Mouse (Mus musculus): ENCODE measurements around the gene Gm26741.
"Not testable (repeated sequence)": the region's sequence is repeated elsewhere in the genome, so short reads cannot be mapped to it uniquely, and the experiment has no call there.

The Gm26741 gene

DNA sequence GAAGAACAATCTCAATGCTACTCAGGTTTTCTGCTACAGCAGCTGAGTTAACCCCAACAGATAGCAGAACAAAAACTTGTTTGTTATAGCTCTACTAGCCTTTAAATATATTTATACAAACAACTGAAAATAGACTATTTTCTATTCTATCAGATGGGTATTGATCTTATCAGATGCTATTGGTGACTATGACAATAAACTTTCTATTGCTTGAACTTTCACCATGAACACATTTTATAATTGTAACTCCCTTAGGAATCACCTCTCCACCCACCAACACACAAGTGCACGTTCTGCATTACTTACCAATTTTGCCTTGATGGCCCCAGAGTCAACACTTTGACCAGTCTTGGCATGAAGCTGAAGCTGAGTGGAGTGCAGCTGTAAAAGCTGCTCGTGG is at the start of gene Gm26741:
Gm26741 (plus strand) TSS at position 301 of the 400 bp plus-strand sequence.
- DNase-seq (ENCODE audit: extremely low read depth, low read depth, low spot score), result no peak

- no peak for DNase-seq (ENCODE audit: extremely low read depth, low read depth, low spot score)
Measured at GRCm38 (mm10) chr10:52309196-52309595, 49.4 kb upstream of the Gm26741 start.

DNA sequence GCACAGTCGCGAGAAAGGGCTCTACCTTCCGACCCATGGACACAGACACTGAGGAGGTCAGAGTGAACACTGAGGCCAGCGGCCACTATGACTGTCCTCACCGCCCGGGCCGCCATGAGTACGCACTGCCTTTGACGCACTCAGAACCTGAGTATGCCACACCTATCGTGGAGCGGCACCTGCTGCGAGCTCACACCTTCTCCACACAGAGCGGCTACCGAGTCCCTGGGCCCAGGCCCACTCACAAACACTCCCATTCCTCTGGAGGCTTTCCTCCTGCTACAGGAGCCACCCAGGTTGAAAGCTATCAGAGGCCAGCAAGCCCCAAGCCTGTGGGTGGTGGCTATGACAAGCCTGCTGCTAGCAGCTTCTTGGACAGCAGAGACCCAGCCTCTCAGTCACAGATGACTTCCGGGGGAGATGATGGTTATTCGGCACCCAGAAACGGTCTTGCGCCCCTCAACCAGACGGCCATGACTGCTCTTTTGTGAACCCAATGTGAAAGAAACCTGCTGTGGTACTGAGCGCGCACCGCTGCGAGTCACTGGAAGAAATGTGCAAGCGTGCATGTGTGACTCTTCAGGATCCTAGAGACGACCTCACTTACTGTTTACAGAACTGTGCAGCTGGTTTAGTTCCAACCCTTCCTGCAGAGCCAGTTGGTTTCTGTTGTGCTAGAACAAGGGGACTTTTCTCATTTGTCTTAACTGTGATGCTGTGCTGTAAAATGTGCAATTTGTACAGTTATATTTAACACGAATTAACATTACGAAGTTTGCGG is 38.9 kb upstream of the Gm26741 start:
- no peak for DNase-seq (ENCODE audit: extremely low read depth, low read depth, low spot score)

DNA sequence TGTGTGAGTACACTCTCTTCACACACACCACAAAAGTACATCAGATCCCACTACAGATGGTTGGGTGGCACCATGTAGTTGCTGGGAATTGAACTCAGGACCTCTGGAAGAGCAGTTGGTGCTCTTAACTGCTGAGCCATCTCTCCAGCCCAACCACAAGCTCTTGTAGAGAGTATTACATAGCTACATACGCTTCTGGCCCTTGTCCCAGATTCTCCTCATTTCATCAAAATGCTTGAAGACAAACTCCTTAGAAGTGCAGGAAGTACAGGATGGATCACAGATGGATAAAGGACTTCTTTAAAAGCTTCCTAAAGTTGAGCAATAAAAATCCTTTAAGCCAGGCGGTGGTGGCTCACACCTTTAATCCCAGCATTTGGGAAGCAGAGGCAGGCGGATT is 36.6 kb upstream of the Gm26741 start:
- peak; percentile 70 for DNase-seq (ENCODE audit: extremely low read depth, low read depth, low spot score)

- DNase-seq (ENCODE audit: extremely low read depth, low read depth, low spot score), result no peak
Measured at GRCm38 (mm10) chr10:52331007-52331406, 27.6 kb upstream of the Gm26741 start.

GRCm38 (mm10) chr10:52343324-52343723 is 15.2 kb upstream of the Gm26741 start:
- DNase-seq (ENCODE audit: extremely low read depth, low read depth, low spot score), result not testable (repeated sequence)

GRCm38 (mm10) chr10:52353184-52353583 is 5.4 kb upstream of the Gm26741 start:
- no peak for DNase-seq (ENCODE audit: extremely low read depth, low read depth, low spot score)

DNA sequence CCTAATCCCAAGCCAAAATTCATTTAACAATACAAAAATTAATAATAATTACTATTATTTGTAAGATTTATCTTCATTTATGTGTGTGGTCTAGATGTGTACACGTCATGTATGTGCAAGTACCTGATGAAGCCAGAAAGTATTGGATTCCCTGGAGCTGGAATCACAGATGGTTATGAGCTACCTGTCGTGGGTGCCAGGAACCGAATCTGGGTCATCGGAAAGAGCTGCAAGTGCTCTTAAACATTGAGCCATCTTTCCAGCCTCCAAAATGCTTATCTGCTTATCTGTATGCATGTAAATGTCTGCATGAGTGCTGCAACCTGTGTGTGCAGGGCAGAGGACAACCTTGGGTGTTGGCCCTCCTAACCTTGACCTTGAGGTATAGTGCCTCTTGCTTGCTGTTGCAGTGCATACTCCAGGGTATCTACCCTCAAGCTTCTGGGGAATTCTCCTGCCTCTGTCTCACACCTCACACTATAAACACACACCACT is 1.7 kb downstream of the Gm26741 start:
- no peak for DNase-seq (ENCODE audit: extremely low read depth, low read depth, low spot score)

- DNase-seq (ENCODE audit: extremely low read depth, low read depth, low spot score), result no peak
Measured at GRCm38 (mm10) chr10:52360862-52361609, 2.5 kb downstream of the Gm26741 start.

GRCm38 (mm10) chr10:52368376-52368775 is 9.8 kb downstream of the Gm26741 start:
- DNase-seq (ENCODE audit: extremely low read depth, low read depth, low spot score), result no peak

DNA sequence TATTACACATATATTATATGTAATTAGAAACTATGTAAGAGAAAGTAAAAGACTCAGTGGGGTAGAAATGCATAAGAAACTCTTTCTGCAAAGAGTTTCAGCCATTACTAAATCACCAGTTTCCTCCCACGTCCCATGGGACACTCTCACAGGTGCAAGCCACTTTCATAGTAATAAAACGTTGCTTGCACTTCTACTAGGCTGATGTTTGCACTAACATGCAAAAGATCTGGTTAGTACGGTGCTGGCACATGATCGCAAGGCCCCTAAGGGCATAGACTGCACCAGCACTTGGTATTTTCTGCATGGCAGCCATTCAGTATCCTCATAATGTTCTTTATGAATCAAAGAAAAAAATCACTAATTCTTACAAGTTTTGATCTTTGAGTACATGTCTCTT is 15.3 kb downstream of the Gm26741 start:
- DNase-seq (ENCODE audit: extremely low read depth, low read depth, low spot score), result no peak

GRCm38 (mm10) chr10:52374651-52375050 is 16.1 kb downstream of the Gm26741 start:
- no peak for DNase-seq (ENCODE audit: extremely low read depth, low read depth, low spot score)

GRCm38 (mm10) chr10:52376422-52376821 is 17.9 kb downstream of the Gm26741 start:
- no peak for DNase-seq (ENCODE audit: extremely low read depth, low read depth, low spot score)

GRCm38 (mm10) chr10:52377813-52378212 is 19.2 kb downstream of the Gm26741 start:
- no peak for DNase-seq (ENCODE audit: extremely low read depth, low read depth, low spot score)

DNA sequence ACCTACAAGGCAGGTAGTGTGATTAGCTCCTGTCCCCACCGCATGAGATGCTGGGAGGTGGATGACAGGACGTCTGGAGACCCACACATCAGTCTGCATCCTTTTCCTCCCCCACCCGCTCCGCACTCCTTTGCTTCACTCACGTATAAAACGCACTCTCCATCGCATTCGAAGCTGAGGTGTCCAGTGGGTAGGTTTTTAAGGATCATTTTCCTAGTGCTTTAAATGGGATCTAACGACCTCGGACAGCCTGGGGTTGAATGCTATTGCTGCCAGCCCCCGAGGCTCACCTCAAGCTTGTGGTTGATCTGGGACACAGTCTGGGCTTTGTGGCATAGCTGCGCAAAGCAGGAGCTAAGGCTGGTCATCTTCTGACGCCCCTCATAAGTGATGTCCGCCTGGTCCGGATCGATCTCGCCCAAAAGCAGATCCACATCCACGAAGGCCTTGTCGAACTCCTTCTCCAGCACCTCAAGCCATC is 22.8 kb downstream of the Gm26741 start:
- no peak for DNase-seq (ENCODE audit: extremely low read depth, low read depth, low spot score)

DNA sequence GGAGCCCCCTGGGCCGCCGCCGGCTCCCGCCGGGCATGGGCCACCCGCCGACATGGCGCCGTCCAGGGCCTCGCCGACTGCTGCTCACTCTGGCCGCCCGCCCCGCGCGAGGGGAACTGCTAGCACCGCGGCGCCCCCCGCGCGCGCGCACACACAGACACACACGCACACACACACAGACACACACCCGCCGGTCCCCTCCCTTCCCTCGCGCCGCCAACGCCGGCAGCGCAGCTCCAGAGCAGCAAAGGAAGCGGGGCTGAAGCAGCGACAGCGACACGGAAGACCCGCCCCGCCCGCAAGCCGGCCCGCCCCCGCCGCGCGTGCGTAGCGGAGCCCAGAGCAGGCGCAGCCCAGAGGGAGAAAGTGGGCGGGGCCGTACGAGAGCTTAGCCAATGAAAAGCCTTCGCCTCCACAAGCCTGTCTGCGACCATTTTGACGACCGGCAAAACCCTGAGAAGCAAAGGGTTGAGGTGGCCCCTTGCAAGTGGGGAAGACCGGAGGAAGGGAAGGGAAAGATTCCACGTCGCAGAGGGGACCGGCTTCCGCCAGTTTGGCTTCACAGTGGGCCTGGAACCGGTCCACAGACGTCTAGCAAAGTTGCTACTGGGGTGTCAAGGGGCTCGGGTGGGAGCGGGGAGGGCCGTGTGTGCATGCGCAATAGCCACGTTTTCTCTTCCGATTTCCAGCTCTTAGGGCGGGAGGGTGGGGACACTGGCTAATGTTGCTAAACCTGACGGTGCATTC is 23.5 kb downstream of the Gm26741 start, which contains the start of gene Gopc:
Gopc (minus strand) TSS at position 280 of the 747 bp plus-strand sequence.
- no peak for DNase-seq (ENCODE audit: extremely low read depth, low read depth, low spot score)

GRCm38 (mm10) chr10:52383022-52383421 is 24.5 kb downstream of the Gm26741 start:
- DNase-seq (ENCODE audit: extremely low read depth, low read depth, low spot score), result peak; percentile 80

DNA sequence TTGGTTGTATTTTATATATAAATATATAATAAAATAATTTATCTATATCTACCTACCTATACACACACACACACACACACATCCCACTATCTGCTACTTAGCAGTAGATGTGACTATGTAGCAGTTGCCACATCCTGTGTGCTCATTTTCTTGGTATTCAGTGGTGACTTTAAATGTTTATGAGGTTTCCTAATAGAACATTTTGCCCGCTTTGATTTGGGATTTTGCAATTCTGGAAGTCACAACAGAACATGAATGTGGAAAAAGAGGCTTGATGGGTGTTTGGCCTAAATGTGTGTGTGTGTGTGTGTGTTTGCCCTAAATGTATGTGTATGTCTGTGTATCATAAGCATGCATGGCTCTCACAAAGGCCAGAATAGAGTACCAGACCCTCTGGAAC is 25.0 kb downstream of the Gm26741 start:
- DNase-seq (ENCODE audit: extremely low read depth, low read depth, low spot score), result peak; percentile 74

- no peak for DNase-seq (ENCODE audit: extremely low read depth, low read depth, low spot score)
Measured at GRCm38 (mm10) chr10:52384823-52385610, 26.4 kb downstream of the Gm26741 start.

- DNase-seq (ENCODE audit: extremely low read depth, low read depth, low spot score), result no peak
Measured at GRCm38 (mm10) chr10:52387192-52387591, 28.6 kb downstream of the Gm26741 start.

All from fat pad, adult 2 months (tissue).